Mouse (Mus musculus): Measurements from ENCODE around the gene Vmn1r157. TPM values are rescaled to one million over a fixed set of nuclear protein-coding genes. Genes with fewer than 3 reads are reported as not detected.
"Not testable (repeated sequence)": the region's sequence is repeated elsewhere in the genome, so short reads cannot be mapped to it uniquely, and the experiment has no call there.

Vmn1r157 gene
- not detected in 2 replicates for polyA plus RNA-seq (2014; fragmentation: Nextera tagmentation; extraction: Ambion mirVana)

DNA sequence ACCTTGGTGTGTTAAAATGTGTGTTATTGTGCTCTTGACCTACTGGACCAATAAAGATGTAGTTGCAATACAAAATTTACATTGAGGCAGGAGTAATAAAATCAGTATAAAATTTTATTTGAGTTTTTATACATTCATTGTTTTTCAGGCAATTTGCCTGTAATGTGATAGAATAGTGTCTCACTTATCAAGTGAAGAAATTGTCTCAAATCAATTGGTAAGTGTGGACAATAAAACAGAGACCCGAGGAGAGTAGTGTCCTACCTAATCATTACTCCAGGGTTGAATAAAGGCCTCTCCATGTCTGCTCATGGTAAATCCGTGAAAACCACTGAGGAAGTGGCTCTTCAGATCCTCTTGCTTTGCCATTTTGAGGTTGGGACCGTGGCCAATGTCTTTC lies at the start of gene Vmn1r157:
Vmn1r157 (plus strand) TSS at position 301 of the 400 bp plus-strand sequence.
- H3K36me3 ChIP-seq (ENCODE audit: control insufficient read depth, insufficient read depth, low read length); H3K9me3 ChIP-seq (ENCODE audit: control insufficient read depth, low read length); H3K4me1 ChIP-seq (ENCODE audit: control insufficient read depth, insufficient read depth, low read length); DNase-seq; H3K27ac ChIP-seq (replicated peaks; ENCODE audit: low read depth, low read length); ATAC-seq (ENCODE audit: low FRiP score, low TSS enrichment); H3K4me2 ChIP-seq (ENCODE audit: low read length); H3K9ac ChIP-seq (replicated peaks; ENCODE audit: low read length); H3K4me3 ChIP-seq (replicated peaks; ENCODE audit: low read depth, low read length); H3K27me3 ChIP-seq (ENCODE audit: control insufficient read depth, insufficient read depth, low read length): not testable (repeated sequence)
- WGBS: 31% methylated on average over 2 of the region's 3 CpGs

DNA sequence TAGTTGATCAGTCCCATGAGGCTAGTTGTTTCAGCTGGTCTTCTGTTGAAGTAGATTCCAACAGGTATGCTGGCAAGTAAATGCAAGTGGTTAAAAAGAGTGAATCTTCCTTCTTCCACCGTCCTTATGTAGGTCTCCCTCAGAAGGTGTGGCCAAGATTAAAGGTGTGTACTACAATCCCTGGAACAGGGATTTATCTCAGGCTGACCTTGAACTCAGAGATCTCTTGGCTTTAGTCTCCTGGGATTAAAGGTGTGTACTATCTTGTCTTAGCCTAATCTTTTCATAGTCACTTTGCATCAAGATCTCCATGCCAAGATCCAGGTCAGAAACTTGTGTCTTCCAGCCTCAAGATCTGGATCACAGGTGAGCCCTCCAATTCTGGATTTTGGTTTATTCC lies 41.9 kb upstream of the Vmn1r157 start, which contains the start of gene Gm4567:
Gm4567 (minus strand) TSS at position 101 of the 400 bp plus-strand sequence.
- H3K36me3 ChIP-seq (ENCODE audit: control insufficient read depth, insufficient read depth, low read length); H3K9ac ChIP-seq (replicated peaks; ENCODE audit: low read length); H3K27me3 ChIP-seq (ENCODE audit: control insufficient read depth, insufficient read depth, low read length); DNase-seq; ATAC-seq (ENCODE audit: low FRiP score, low TSS enrichment); H3K4me1 ChIP-seq (ENCODE audit: control insufficient read depth, insufficient read depth, low read length); H3K4me3 ChIP-seq (replicated peaks; ENCODE audit: low read depth, low read length); H3K9me3 ChIP-seq (ENCODE audit: control insufficient read depth, low read length); H3K27ac ChIP-seq (replicated peaks; ENCODE audit: low read depth, low read length); H3K4me2 ChIP-seq (ENCODE audit: low read length): not testable (repeated sequence)
- WGBS: no CpG with 5 or more reads among the region's 1 CpGs

DNA sequence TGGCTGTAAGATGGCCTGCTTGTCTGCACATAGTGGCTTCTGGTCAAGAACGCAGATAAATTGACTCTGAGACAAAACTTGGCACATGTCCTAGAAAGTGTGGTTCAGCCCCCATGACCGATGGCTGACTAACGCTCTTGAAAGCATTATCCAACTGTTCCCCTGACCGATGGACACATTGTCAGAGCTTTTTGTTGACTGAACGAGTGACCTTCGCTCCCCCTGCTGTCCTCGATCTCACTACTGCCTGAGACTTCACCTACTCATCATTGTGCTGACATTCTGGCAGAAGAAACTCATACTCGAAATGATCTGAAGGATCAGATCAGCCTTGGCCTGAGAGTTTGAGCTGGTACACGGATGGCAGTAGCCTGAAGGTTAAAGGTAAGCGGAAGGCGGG lies 14.5 kb downstream of the Vmn1r157 start:
- WGBS: 88% methylated on average over 6 of the region's 11 CpGs
- not testable (repeated sequence) for H3K36me3 ChIP-seq (ENCODE audit: control insufficient read depth, insufficient read depth, low read length); H3K9ac ChIP-seq (replicated peaks; ENCODE audit: low read length); H3K27ac ChIP-seq (replicated peaks; ENCODE audit: low read depth, low read length); ATAC-seq (ENCODE audit: low FRiP score, low TSS enrichment); H3K4me1 ChIP-seq (ENCODE audit: control insufficient read depth, insufficient read depth, low read length); H3K27me3 ChIP-seq (ENCODE audit: control insufficient read depth, insufficient read depth, low read length); DNase-seq; H3K4me3 ChIP-seq (replicated peaks; ENCODE audit: low read depth, low read length); H3K4me2 ChIP-seq (ENCODE audit: low read length); H3K9me3 ChIP-seq (ENCODE audit: control insufficient read depth, low read length)

DNA sequence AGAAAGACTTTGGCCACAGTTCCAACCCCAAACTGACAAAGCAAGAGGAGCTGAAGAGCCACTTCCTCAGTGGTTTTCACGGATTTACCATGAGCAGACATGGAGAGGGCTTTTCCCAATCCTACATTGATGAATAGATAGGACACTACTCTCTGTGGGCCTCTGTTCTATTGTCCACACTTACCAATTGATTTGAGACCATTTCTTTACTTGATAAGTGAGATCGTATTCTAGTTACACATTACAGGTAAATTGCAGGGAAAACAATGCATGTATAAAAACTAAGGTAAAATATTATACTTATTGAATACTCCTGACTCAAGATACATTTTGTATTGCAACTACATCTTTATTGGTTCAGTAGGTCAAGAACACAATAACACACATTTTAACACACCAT lies 29.2 kb downstream of the Vmn1r157 start, which contains the start of gene Vmn1r158:
Vmn1r158 (minus strand) TSS at position 101 of the 400 bp plus-strand sequence.
- not testable (repeated sequence) for DNase-seq; H3K4me1 ChIP-seq (ENCODE audit: control insufficient read depth, insufficient read depth, low read length); H3K9me3 ChIP-seq (ENCODE audit: control insufficient read depth, low read length); H3K27me3 ChIP-seq (ENCODE audit: control insufficient read depth, insufficient read depth, low read length); H3K36me3 ChIP-seq (ENCODE audit: control insufficient read depth, insufficient read depth, low read length); ATAC-seq (ENCODE audit: low FRiP score, low TSS enrichment); H3K27ac ChIP-seq (replicated peaks; ENCODE audit: low read depth, low read length); H3K9ac ChIP-seq (replicated peaks; ENCODE audit: low read length); H3K4me2 ChIP-seq (ENCODE audit: low read length); H3K4me3 ChIP-seq (replicated peaks; ENCODE audit: low read depth, low read length)
- 54% methylated on average over 2 of the region's 2 CpGs for WGBS

Other genes starting within 250 kb of the Vmn1r157 start
- gene Vmn1r152, start 238.7 kb upstream of the Vmn1r157 start, polyA plus RNA-seq (2014; fragmentation: Nextera tagmentation; extraction: Ambion mirVana): not detected in 2 replicates
- gene Gm8677, start 226.8 kb upstream of the Vmn1r157 start, polyA plus RNA-seq (2014; fragmentation: Nextera tagmentation; extraction: Ambion mirVana): not detected in 2 replicates
- not detected in 2 replicates for gene Gm4201, start 196.4 kb upstream of the Vmn1r157 start, polyA plus RNA-seq (2014; fragmentation: Nextera tagmentation; extraction: Ambion mirVana)
- not detected in 2 replicates for gene Gm4565, start 173.6 kb upstream of the Vmn1r157 start, polyA plus RNA-seq (2014; fragmentation: Nextera tagmentation; extraction: Ambion mirVana)
- not detected in 2 replicates for gene Vmn1r155, start 103.7 kb upstream of the Vmn1r157 start, polyA plus RNA-seq (2014; fragmentation: Nextera tagmentation; extraction: Ambion mirVana)
- gene Gm8693, start 69.4 kb upstream of the Vmn1r157 start, polyA plus RNA-seq (2014; fragmentation: Nextera tagmentation; extraction: Ambion mirVana): not detected in 2 replicates
- gene Gm4567, start 42.0 kb upstream of the Vmn1r157 start, polyA plus RNA-seq (2014; fragmentation: Nextera tagmentation; extraction: Ambion mirVana): not detected in 2 replicates
- not detected in 2 replicates for gene Vmn1r158, start 29.1 kb downstream of the Vmn1r157 start, polyA plus RNA-seq (2014; fragmentation: Nextera tagmentation; extraction: Ambion mirVana)
- gene Vmn1r159, start 81.9 kb downstream of the Vmn1r157 start, polyA plus RNA-seq (2014; fragmentation: Nextera tagmentation; extraction: Ambion mirVana): not detected in 2 replicates
- gene Vmn1r160, start 109.5 kb downstream of the Vmn1r157 start, polyA plus RNA-seq (2014; fragmentation: Nextera tagmentation; extraction: Ambion mirVana): not detected in 2 replicates
- not detected in 2 replicates for gene Gm4214, start 223.0 kb downstream of the Vmn1r157 start, polyA plus RNA-seq (2014; fragmentation: Nextera tagmentation; extraction: Ambion mirVana)